Mouse (Mus musculus): ENCODE data around the gene Thra.

- TF ChIP-seq CTCF (IDR thresholded peaks at IDR 0.05; ENCODE audit: low read depth) (no peak), EP300 (IDR thresholded peaks at IDR 0.05; ENCODE audit: low read depth) (no peak)
Observed at GRCm38 (mm10) chr11:98761939-98762338, 21.5 kb downstream of the Thra start.

Data from liver, postnatal 0 days (tissue).